Mouse (Mus musculus): ENCODE results near the gene Ankra2. TPM values are rescaled to one million over a fixed set of nuclear protein-coding genes. Genes with fewer than 3 reads are reported as not detected.

The Ankra2 gene
- polyA plus RNA-seq, 1 experiment from 2014 or later = 22.2 TPM

DNA sequence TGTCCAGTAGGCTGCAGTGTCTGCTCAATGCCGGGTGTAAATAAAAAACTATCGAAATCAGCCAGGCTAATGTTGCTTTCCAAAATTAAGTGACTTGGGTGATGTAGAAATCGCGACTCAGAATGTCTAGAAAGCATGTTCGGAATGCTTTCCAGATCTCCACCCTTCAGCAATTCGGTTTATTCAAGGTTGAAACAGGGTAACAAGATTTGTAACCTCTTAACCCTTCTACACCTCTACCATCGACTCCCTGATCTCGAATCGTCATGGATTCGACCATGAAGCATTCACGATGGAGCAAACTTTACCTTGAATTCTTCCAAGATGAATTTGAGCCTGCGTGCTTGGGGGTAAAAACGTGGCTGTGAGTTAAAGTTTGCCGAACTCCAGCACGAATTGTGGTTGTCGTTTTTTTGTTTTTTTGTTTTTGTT, 54.4 kb downstream of the Ankra2 start:
- WGBS = 3% methylated on average over 16 of the region's 16 CpGs
- peak; percentile 13; the same call in 1 of the 2 replicates for ATAC-seq
- peak overlapping the region; percentile 98 for H3K4me3 ChIP-seq (replicated peaks)

DNA sequence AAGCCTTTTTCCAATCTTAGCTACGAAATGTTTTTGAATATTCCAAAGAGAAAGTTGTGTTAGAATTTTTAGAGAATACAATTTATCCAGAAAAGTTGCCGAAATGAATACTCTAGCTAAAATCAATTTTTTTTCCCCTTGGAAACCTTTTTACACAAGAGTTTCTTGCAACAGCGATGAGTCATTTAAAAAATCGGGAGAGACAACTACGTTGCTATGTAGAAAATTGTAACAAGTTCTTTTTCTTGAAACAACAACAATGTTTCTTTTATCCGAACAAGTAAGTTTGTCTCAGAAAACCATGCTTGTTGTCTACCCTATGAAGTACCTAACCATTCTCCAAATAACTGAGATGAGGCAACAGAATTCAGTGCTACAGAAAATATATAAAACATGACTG, 55.0 kb downstream of the Ankra2 start:
- no peak overlapping the region for H3K4me3 ChIP-seq (replicated peaks)
- no peaks in the 10 kb centered on the region for H3K27me3 ChIP-seq (replicated peaks)
- no peak overlapping the region for H3K27ac ChIP-seq
- H3K9ac ChIP-seq = no peak overlapping the region
- peaks cover 6% of the 10 kb centered on the region for H3K4me1 ChIP-seq (replicated peaks)
- H3K36me3 ChIP-seq = 0 out of 2 replicates have a peak, but pooled peaks cover 6% of the 10 kb centered on the region
- H3K9me3 ChIP-seq = no peaks in the 10 kb centered on the region
- no peak overlapping the region for H3K4me2 ChIP-seq (replicated peaks)
- 89% methylated on average over 6 of the region's 6 CpGs for WGBS
- ATAC-seq = no peak

More for the DNA sequence above, 54.4 kb downstream of the Ankra2 start:
- Histone ChIP-seq H3K27me3 (replicated peaks) (no peaks in the 10 kb centered on the region), H3K27ac (peak overlapping the region; percentile 88), H3K9me3 (no peaks in the 10 kb centered on the region), H3K4me2 (replicated peaks) (peak overlapping the region; percentile 69), H3K36me3 (0 out of 2 replicates have a peak, but pooled peaks cover 7% of the 10 kb centered on the region), H3K4me1 (replicated peaks) (peaks cover 6% of the 10 kb centered on the region), H3K9ac (peak overlapping the region; percentile 97)

Other genes starting within 250 kb of the Ankra2 start
- gene Arhgef28, start 56.6 kb upstream of the Ankra2 start, polyA plus RNA-seq (2015; fragmentation: Nextera tagmentation; extraction: Ambion mirVana) = 15.6 and 18.1 TPM in 2 replicates
- gene Utp15, start within 50 bp of the Ankra2 start, polyA plus RNA-seq (2015; fragmentation: Nextera tagmentation; extraction: Ambion mirVana) = 34.0 and 35.7 TPM in 2 replicates
- not detected in 2 replicates for gene Gm21976, start 16.8 kb downstream of the Ankra2 start, polyA plus RNA-seq (2015; fragmentation: Nextera tagmentation; extraction: Ambion mirVana)
- 620 and 754 TPM in 2 replicates for gene Btf3, start 53.9 kb downstream of the Ankra2 start, polyA plus RNA-seq (2015; fragmentation: Nextera tagmentation; extraction: Ambion mirVana)
- 0.03 TPM in 1 of 2 replicates, not detected in the other for gene Foxd1, start 91.2 kb downstream of the Ankra2 start, polyA plus RNA-seq (2015; fragmentation: Nextera tagmentation; extraction: Ambion mirVana)
- gene Gm10320, start 228.9 kb downstream of the Ankra2 start, polyA plus RNA-seq (2015; fragmentation: Nextera tagmentation; extraction: Ambion mirVana) = 1.8 TPM in 2 replicates

Measured in intestine, embryonic 15.5 days (tissue).